Mouse (Mus musculus): ENCODE results near the gene 4932438A13Rik. TPM values are rescaled to one million over a fixed set of nuclear protein-coding genes. Genes with fewer than 3 reads are reported as not detected.

4932438A13Rik gene
- 234 TPM for polyA plus RNA-seq (2017; shearing (Covaris generic))

GRCm38 (mm10) chr3:36862721-36863275 is at the start of gene 4932438A13Rik:
TSS of gene 4932438A13Rik (plus strand) at chr3:36863104.

GRCm38 (mm10) chr3:37063406-37063805 is 200.5 kb downstream of the 4932438A13Rik start, which contains the start of gene Adad1:
TSS of gene Adad1 (plus strand) at chr3:37063527.

Other genes starting within 250 kb of the 4932438A13Rik start
- 0.41 TPM for gene Bbs7, start 249.6 kb upstream of the 4932438A13Rik start, polyA plus RNA-seq (2017; shearing (Covaris generic))
- gene Trpc3, start 172.9 kb upstream of the 4932438A13Rik start, polyA plus RNA-seq (2017; shearing (Covaris generic)), result not detected
- not detected for gene Adad1, start 200.4 kb downstream of the 4932438A13Rik start, polyA plus RNA-seq (2017; shearing (Covaris generic))

Measured in CD4-positive, CD25-positive, alpha-beta regulatory T cell (primary cell).